Mouse (Mus musculus) olfactory bulb, adult 2 months (tissue): ENCODE measurements around the gene Timeless.

ENCODE experiments used
- CTCF ChIP-seq: fragments of 200-500 bp; IDR thresholded peaks from 2 replicates; pipeline ENCODE4 v1.5.1; 2012; ENCODE audit warnings: low read depth, mild to moderate bottlenecking, low read length, moderate library complexity; ENCODE audit not compliant: insufficient read depth
- POLR2A ChIP-seq: fragments of 200-500 bp; IDR thresholded peaks from 2 replicates; pipeline ENCODE4 v1.6.1; 2012; ENCODE audit warnings: mild to moderate bottlenecking, low read depth, low read length, moderate library complexity; ENCODE audit not compliant: insufficient read depth

DNA sequence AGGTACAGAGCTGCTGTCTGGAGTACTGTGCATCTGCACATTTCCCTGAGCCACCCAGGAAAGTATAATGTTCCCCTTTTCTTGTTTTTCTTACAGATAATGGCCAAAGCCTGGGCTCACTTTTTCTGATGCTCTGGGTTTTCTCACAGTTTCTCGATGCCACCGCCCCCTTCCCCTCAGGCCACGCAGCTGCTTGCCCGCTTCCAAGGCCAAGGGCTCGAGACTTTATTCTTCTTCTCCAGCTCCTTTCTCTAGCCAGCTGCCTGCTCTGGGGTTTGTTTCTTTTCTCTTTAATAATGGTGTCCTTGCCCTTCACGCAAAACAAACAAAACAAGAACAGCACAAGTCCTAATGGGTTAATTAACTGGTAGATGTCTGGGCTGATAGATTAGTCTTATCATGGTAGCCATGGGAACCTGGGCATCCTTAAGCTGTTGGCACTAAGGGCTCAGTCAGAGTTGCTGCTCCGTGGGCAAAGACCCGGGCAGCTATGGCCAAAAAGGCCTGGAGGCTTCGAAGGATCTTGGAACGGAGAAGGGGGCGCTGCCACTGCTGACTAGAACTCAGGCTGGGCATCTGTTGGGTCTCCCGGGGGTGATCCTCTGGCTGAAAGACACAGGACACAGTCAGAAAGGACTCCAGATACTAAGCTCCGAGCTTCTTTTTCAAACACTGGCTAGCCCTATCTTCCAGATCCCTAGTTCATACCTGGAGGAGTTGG lies 64.7 kb downstream of the Timeless start:
- TF ChIP-seq CTCF (no peak), POLR2A (no peak)
